Mouse (Mus musculus) adrenal gland (tissue): ENCODE data around the gene Cd207.

Source experiments
- intact Hi-C: fragments of 180-260 bp; cut with DNase I; formaldehyde crosslinking; loops from one replicate; pipeline ENCODE4 v1.15.1; 2025
- long read RNA-seq, 2 experiments: library from polyadenylated mRNA; unstranded; transcript quantifications; one replicate each; pipeline ENCODE4 v2.0.0; 2020; ENCODE audit warnings: borderline replicate concordance in 1 of 2; ENCODE audit not compliant: insufficient replicate concordance in 1 of 2

Cd207 gene
- long read RNA-seq, experiment 1: 0 reads
- long read RNA-seq, experiment 2, partial matches to known transcripts: 0 of 1 reads
- long read RNA-seq, experiment 2, other reads (novel, unspliced or antisense): 0 of 1 reads

DNA sequence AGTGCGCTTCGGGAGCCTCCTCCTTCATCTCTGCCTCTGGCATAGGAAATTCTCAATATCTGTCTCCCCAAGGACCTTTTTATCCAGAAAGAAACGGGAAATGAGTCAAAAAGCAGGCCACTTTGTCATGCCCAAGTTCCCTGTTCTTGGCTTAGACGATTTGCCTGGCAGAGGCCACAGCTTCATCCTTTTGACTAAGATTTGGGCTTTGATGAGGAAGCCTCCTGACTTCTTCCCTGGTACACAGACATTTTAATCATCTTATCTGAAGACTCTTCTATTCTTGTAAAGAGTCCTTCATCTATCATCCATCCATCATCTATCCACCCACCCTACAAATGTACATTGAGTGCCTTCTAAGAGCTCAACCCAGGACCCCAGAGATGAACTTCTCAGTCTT lies at the start of gene Cd207:
Gene Cd207, minus strand, starts transcription at position 101 of the 400 bp plus-strand sequence.
- intact Hi-C loops: loop anchor here (10.0 kb wide), 1 partner anchor 323 kb away; no protein-coding TSS in a partner anchor

DNA sequence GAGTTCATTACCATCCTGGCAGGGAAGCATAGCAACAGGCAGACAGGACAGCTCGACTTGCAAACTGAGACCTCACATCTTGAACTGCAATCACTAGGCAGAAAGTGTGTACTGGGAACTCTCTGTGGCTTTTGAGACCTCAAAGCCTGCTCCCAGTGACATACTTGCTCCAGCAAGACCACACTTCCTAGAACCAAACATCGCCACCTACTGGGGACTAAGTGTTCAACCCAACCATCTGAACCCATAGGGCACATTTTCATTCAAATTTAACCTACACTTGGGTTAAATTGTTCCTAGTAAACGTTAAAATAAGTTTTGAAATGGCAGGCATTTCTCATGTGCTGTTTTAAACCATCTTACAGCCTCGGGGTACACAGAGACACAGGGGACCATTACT lies 49.5 kb upstream of the Cd207 start:
- intact Hi-C loops: no loop called here

- intact Hi-C loops: no loop called here
Measured at GRCm38 (mm10) chr6:83722526-83722925, 44.9 kb upstream of the Cd207 start.

DNA sequence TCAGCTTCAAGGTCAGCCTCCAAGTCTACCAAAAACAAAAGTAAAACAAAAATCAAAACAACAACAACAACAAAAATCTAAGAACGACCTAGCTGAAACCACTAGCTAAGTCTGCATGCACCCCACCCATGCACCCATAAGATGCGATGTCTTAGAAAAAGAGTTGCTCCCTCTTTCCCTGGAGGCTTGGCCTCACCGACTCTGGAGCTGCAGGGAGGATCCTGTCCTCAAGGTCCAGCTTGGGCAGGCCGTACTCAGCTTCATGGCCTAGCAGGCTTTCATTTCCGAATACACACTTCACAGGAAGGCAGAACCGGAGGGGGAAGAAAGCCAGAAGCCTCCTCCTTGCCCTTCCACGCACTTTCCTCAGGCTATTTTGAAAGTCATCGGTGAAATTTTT lies 39.4 kb upstream of the Cd207 start:
- intact Hi-C loops: no loop called here

DNA sequence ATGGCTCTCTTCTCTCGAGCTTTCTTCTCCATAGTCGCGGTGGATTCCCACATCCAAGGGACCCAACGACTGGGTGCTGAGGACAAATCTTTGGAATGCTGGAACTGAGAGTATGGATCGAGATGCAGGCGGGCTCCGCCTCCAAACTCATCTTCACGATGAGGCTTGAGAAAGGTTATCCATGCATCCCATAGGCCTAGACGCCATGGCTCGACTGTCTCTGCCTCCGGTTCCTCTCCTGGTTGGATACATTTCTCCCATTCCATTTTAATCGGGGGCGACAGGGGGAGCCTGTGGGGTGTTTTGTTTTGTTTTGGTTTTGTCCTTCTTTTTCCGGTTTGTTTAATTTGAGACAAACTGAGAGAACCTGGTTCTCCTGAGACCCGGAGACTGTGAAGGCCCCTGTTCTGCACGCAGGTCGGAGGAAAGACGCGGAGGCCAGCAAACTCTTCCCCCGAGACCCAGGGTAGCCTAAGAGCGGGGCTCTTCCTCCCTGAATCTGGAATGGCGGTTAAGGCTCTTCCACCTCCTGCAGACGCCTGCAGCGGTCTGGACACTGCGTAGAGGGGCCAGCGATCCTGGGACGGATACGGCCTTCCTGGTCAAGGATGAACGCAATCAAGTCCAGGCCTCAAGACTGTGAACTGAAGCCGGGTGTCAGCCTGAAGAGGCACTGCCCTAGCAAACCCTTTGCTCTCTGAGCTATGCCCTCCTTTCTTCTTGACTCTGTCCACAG lies 38.0 kb upstream of the Cd207 start:
- intact Hi-C loops: no loop called here

- intact Hi-C loops: no loop called here
Measured at GRCm38 (mm10) chr6:83714221-83715123, 36.8 kb upstream of the Cd207 start.

GRCm38 (mm10) chr6:83713271-83714136 lies 35.8 kb upstream of the Cd207 start:
- intact Hi-C loops: no loop called here

DNA sequence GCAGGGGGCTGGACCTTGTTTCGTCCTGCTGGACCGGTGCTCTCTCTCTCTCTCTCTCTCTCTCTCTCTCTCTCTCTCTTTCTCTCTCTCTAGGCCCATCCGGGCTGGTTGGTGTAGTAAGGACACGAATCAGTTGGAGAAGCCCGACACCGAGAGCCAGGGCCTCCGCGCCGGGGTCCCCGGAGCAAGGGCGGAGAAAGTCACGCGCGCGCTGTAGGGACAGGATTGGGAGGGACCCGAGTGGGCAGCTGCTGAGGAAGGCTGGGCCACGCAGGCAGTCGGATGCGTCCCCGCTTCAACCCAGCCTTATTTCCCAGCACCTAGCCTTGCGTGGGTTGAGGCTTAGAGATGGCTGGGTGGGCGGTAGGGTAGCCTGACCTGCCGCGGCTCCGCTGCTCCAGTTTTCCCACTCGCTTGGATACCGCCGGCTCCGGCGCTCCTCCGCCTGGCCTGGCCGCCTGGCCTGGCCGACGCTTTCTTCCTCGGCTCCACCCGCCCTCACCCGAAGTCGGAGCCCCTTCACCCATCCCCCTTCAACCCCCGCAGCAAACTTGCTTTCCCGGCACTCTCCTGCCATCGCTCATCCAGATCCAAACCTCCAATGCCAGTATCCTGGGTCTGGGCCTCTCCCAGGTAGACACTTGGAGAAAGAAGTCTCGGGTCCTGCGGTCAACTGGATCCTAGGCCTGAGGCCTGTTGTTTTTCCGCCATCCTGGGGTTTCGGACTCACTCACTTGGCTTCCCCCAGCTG lies 34.2 kb upstream of the Cd207 start:
- intact Hi-C loops: no loop called here

DNA sequence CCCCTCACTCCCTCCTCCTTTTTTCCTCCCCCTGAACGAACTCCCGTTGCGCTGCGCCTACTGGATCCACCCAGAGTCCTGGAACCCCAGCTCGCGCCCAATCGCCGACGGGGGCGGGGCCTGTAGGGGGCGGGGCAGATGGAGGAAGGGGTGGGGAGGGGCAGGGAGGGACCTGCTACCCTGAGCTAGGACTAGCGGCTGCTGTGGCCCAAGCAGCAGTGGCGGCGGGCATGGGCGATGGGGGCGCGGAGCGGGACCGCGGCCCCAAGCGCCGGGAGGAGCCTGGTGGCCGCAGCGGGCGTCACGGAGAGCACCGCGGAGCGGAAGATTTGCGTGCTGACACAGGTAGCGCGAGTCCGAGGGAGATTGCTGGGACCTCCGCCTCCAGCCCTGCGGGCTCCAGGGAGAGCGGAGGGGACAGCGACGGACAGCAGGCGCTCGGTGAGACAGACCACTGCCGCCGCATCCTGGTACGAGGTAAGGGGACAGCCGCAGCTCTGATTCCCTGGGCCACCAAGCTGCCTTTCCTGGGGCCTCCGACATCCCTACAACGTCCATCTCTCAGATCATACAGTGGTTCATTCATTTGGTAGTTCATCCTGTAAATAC lies 33.5 kb upstream of the Cd207 start, which contains the start of gene Vax2:
Gene Vax2, plus strand, starts transcription at position 198 of the 609 bp plus-strand sequence.
- intact Hi-C loops: no loop called here

GRCm38 (mm10) chr6:83710361-83711066 lies 32.9 kb upstream of the Cd207 start:
- intact Hi-C loops: no loop called here

DNA sequence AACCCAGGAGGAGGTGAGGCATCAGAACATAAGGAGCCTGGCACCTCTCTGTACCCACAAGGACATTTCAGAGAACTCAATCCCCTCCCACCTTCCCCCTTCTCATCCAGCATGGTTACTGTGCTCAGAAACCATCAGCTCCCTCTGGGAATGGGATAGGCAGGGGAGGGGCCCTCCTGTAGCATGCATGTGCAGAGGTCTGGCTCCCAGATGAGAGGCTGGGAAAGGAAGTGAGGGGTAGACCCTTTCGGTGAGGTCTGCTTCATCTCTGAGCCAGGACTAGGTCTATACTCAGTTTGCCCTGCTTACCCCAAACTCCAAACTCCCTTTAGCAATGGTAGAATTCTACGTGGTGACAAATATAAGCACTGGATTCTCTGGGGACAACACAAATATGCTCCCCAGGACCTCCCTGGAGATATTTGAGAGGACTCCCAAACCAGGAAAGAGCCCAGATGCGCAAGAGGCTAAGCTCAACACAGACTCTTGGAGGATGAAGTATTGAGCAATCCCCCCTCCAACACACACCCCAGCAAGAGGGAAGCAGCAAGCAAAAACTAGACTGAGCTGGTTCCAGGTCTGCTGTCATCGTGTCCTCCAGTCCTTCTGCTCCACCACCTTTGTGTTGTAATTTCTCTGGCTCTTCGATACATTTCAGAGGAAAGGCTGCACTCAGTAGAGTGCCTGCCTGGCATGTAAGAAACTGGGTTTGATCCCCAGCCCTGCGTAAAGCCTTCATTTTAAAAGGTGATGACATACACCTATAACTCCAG lies 30.3 kb upstream of the Cd207 start:
- intact Hi-C loops: no loop called here

DNA sequence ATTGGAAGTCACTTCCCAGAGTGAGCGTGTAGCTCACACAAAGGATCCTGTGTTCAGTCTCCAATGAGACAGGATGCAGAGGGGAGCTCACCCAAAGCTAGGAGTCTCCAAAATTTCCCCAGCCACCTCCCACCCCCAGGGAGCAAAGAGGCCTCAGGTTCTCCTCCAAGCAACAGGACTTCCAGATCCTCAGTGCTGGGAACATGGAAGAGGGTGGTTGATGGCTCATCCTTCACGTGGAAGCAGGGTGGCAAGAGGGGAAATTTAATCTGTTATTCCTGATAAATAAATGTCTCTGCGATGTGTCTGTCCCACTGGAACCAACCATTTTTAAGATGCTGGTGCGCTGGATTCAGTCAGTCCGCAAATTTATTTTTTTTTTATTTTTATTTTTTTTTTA lies 27.0 kb upstream of the Cd207 start:
- intact Hi-C loops: no loop called here

DNA sequence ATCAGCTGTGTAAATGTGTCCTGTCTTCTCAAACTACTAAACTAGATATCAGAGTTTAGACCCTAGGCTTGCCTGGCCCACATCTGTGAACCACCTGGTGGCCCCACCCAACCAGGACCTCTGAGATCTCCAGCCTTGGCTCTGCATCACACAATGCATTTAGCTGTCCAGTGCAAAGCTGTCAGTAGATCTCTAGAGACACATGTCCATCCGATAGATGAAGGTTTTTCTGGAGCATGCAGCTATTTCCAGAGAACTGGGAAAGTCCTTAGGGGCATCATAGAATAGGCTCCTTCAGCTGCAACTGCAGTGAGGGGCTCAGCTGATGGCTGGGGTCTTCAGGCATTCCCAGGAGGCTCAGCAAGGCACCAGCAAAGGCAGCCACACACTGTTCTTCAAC lies 26.6 kb upstream of the Cd207 start:
- intact Hi-C loops: no loop called here

DNA sequence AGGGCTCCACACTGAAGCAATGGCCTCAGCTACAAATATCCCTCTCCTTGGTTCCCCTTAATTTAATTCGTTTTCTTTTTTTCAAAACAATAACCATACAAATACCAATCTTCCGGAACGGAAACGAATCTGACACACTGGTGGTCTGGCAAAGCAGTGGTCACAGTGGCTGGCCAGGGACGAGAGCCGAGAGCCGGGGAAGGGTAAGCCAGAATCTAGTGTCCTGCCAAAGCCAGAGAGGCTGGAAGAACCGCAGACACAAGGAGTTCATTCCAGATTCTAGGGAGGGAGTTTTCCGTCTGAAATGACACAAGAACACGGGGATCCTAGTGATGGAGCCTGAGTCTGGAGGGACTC lies 26.0 kb upstream of the Cd207 start:
- intact Hi-C loops: no loop called here

- intact Hi-C loops: no loop called here
Measured at GRCm38 (mm10) chr6:83703000-83703721, 25.5 kb upstream of the Cd207 start.

GRCm38 (mm10) chr6:83702146-83702999 lies 24.7 kb upstream of the Cd207 start:
- intact Hi-C loops: no loop called here

GRCm38 (mm10) chr6:83701001-83701400 lies 23.3 kb upstream of the Cd207 start:
- intact Hi-C loops: no loop called here
